Mouse (Mus musculus): ENCODE measurements around the gene Vps52.

Gene Vps52

GRCm38 (mm10) chr17:33919351-33920281 lies 36.0 kb upstream of the Vps52 start:
- in situ Hi-C loops (cut with MboI, MseI), result loop anchor here in 1 of 2 experiments (10.0 to 25.0 kb wide), 2 partner anchors 275 to 918 kb away; partner anchors contain the start of genes Dxo, Psmb8 and Stk19

GRCm38 (mm10) chr17:33920282-33921097 lies 35.1 kb upstream of the Vps52 start:
- in situ Hi-C loops (cut with MboI, MseI), result loop anchor here in 1 of 2 experiments (25.0 kb wide), 1 partner anchor 917 kb away; the partner anchor contains the start of genes Dxo and Stk19

GRCm38 (mm10) chr17:33921361-33921760 lies 34.3 kb upstream of the Vps52 start:
- in situ Hi-C loops (cut with MboI, MseI), result loop anchor here in 1 of 2 experiments (25.0 kb wide), 1 partner anchor 916 kb away; the partner anchor contains the start of genes Dxo and Stk19

GRCm38 (mm10) chr17:33924577-33925283 lies 30.9 kb upstream of the Vps52 start:
- in situ Hi-C loops (cut with MboI, MseI), result loop anchor here in 1 of 2 experiments (25.0 kb wide), 1 partner anchor 913 kb away; the partner anchor contains the start of genes Dxo and Stk19

GRCm38 (mm10) chr17:33925406-33926116 lies 30.1 kb upstream of the Vps52 start:
- in situ Hi-C loops (cut with MboI, MseI), result no loop called here

GRCm38 (mm10) chr17:33926207-33926932 lies 29.2 kb upstream of the Vps52 start:
- in situ Hi-C loops (cut with MboI, MseI), result no loop called here

- in situ Hi-C loops (cut with MboI, MseI), result no loop called here
Measured at GRCm38 (mm10) chr17:33928251-33928947, 27.2 kb upstream of the Vps52 start.

- in situ Hi-C loops (cut with MboI, MseI), result no loop called here
Measured at GRCm38 (mm10) chr17:33929371-33930279, 26.0 kb upstream of the Vps52 start, which contains the start of gene Rgl2. Gene Rgl2, plus strand, starts transcription at chr17:33929543.

- in situ Hi-C loops (cut with MboI, MseI), result no loop called here
Measured at GRCm38 (mm10) chr17:33930280-33931158, 25.1 kb upstream of the Vps52 start.

- in situ Hi-C loops (cut with MboI, MseI), result no loop called here
Measured at GRCm38 (mm10) chr17:33931159-33931866, 24.3 kb upstream of the Vps52 start.

GRCm38 (mm10) chr17:33931947-33932346 lies 23.7 kb upstream of the Vps52 start:
- in situ Hi-C loops (cut with MboI, MseI), result no loop called here

GRCm38 (mm10) chr17:33932448-33932847 lies 23.2 kb upstream of the Vps52 start:
- in situ Hi-C loops (cut with MboI, MseI), result no loop called here

GRCm38 (mm10) chr17:33932970-33933369 lies 22.6 kb upstream of the Vps52 start:
- in situ Hi-C loops (cut with MboI, MseI), result no loop called here

GRCm38 (mm10) chr17:33935422-33936055 lies 20.1 kb upstream of the Vps52 start:
- in situ Hi-C loops (cut with MboI, MseI), result no loop called here

- in situ Hi-C loops (cut with MboI, MseI), result no loop called here
Measured at GRCm38 (mm10) chr17:33936993-33937392, 18.6 kb upstream of the Vps52 start.

- in situ Hi-C loops (cut with MboI, MseI), result no loop called here
Measured at GRCm38 (mm10) chr17:33938783-33939182, 16.8 kb upstream of the Vps52 start.
